Mouse (Mus musculus) MEL (cell line): ENCODE measurements around the gene Magi3.

Experiments used
- CHD2 ChIP-seq: IDR thresholded peaks from 2 replicates; pipeline ENCODE4 v1.6.1; 2011; ENCODE audit warnings: low read length, improper control_type of control experiment
- CTCF ChIP-seq, 3 experiments: IDR thresholded peaks in 2 of 3; conservative IDR thresholded peaks in 1 of 3; 2 replicates each; pipeline ENCODE4 v1.5.1; 2011 to 2012; ENCODE audit warnings: low read length in 3 of 3, low read depth in 2 of 3, mild to moderate bottlenecking in 2 of 3, improper control_type of control experiment in 1 of 3, inconsistent platforms in 1 of 3, mixed read lengths in 1 of 3, moderate library complexity in 1 of 3; ENCODE audit not compliant: control insufficient read depth in 1 of 3, insufficient read depth in 1 of 3, poor library complexity in 1 of 3, severe bottlenecking in 1 of 3
- GATA1 ChIP-seq: IDR thresholded peaks from 2 replicates; pipeline ENCODE4 v1.6.1; 2011; ENCODE audit warnings: low read depth, low read length, improper control_type of control experiment
- MAFK ChIP-seq: IDR thresholded peaks from 2 replicates; pipeline ENCODE4 v1.6.1; 2011; ENCODE audit warnings: low read depth, mild to moderate bottlenecking, low read length, improper control_type of control experiment, borderline replicate concordance
- MYC ChIP-seq: IDR thresholded peaks from 2 replicates; pipeline ENCODE4 v1.6.1; 2011; ENCODE audit warnings: low read depth, mild to moderate bottlenecking, low read length, improper control_type of control experiment, moderate library complexity
- POLR2A ChIP-seq, 2 experiments: IDR thresholded peaks; 2 replicates each; pipeline ENCODE4 v1.6.1; 2011 to 2012; ENCODE audit warnings: low read length in 2 of 2, mild to moderate bottlenecking in 2 of 2, control low read depth in 1 of 2, improper control_type of control experiment in 1 of 2, low read depth in 1 of 2, moderate library complexity in 1 of 2; ENCODE audit not compliant: control insufficient read depth in 1 of 2, insufficient read depth in 1 of 2, poor library complexity in 1 of 2
- TAL1 ChIP-seq: IDR thresholded peaks from 2 replicates; pipeline ENCODE4 v1.6.1; 2012; ENCODE audit warnings: mild to moderate bottlenecking, inconsistent platforms, low read length, moderate library complexity, mixed read lengths
- USF2 ChIP-seq, 2 experiments: IDR thresholded peaks; 2 replicates each; pipeline ENCODE4 v1.6.1; 2011 to 2012; ENCODE audit warnings: improper control_type of control experiment in 2 of 2, low read length in 2 of 2, borderline replicate concordance in 1 of 2, inconsistent platforms in 1 of 2, low read depth in 1 of 2, mild to moderate bottlenecking in 1 of 2; ENCODE audit not compliant: insufficient read depth in 1 of 2

GRCm38 (mm10) chr3:104138953-104139450 lies 81.2 kb downstream of the Magi3 start:
- no peak for TF ChIP-seq USF2 (IDR thresholded peaks at IDR 0.05; ENCODE audit: borderline replicate concordance in 1 of 2, insufficient read depth in 1 of 2, low read depth in 1 of 2, low read length in 2 of 2)
- no peak for TF ChIP-seq MAFK
- TF ChIP-seq CTCF (IDR thresholded peaks at IDR 0.05 in 2 of 3, conservative IDR thresholded peaks at IDR 0.05 in 1 of 3; ENCODE audit: control insufficient read depth in 1 of 3, insufficient read depth in 1 of 3, low read depth in 2 of 3, low read length in 3 of 3, poor library complexity in 1 of 3, severe bottlenecking in 1 of 3), result no peak
- no peak for TF ChIP-seq TAL1
- TF ChIP-seq POLR2A (IDR thresholded peaks at IDR 0.05; ENCODE audit: control insufficient read depth in 1 of 2, insufficient read depth in 1 of 2, low read depth in 1 of 2, low read length in 2 of 2, poor library complexity in 1 of 2), result no peak
- TF ChIP-seq CHD2, result no peak
- no peak for TF ChIP-seq GATA1
- no peak for TF ChIP-seq MYC
